In genomic region chr1:181998673-181999072, GRCm38 (mm10) we compare ENCODE assay signal across 26 mouse cellular contexts. TPM values are rescaled to one million over a fixed set of nuclear protein-coding genes. Genes with fewer than 3 reads are reported as not detected.
A peak's percentile ranks its signal among the peaks of the same experiment; 100 is the strongest.
DNase-seq lines count a peak whose midpoint lies in the region; ATAC-seq and TF ChIP-seq lines count a peak whose summit lies in the region.
"Had no signal": no experiment of that assay in that cellular context is flagged by ENCODE, and none has a peak within 500 bp of the region (broad histone marks: within the 10 kb centered on the region; RNA-seq: fewer than 3 reads in every experiment).

No protein-coding gene starts in this region.

- WGBS in forebrain, embryonic 14.5 days: 30% methylated on average over 4 of the region's 4 CpGs
- WGBS in forebrain, embryonic 13.5 days: 34% methylated on average over 4 of the region's 4 CpGs

- H3K27ac ChIP-seq in forebrain, embryonic 14.5 days (ENCODE audit: low read depth, low read length): peak overlapping the region; percentile 29; the same call in 1 of the 2 replicates
- no peak overlapping the region; the same call in 1 of the 2 replicates for H3K27ac ChIP-seq in forebrain, embryonic 13.5 days
- H3K27ac ChIP-seq in left cerebral cortex, adult 2 months: peak overlapping the region; percentile 25; the same call in 1 of the 2 replicates
- H3K27ac ChIP-seq: heart, adult 2 months; heart, embryonic 13.5 days; hindbrain, embryonic 14.5 days; limb, embryonic 15.5 days; liver, embryonic 15.5 days; lung, embryonic 15.5 days had no signal

- DNase-seq in adrenal gland, adult 2 months: peak; percentile 7
- no peak for DNase-seq in adrenal gland, postnatal 10 days
- peak; percentile 28 for DNase-seq in forebrain, embryonic 14.5 days (ENCODE audit: low spot score)
- no peak for DNase-seq in left cerebral cortex, adult 2 months (ENCODE audit: extremely low spot score in 1 of 2, low spot score in 2 of 2)
- no peak for DNase-seq in left cerebral cortex, postnatal 36 days (ENCODE audit: low spot score in 2 of 2)
- no peak for DNase-seq in frontal cortex, postnatal 25 days (ENCODE audit: low spot score in 2 of 2)
- DNase-seq: cerebellum, adult 11-12 months; gastrocnemius, postnatal 25 days; heart, adult 2 months; kidney, adult 9 months; kidney, postnatal 36 days; layer of hippocampus, adult 9-11 months; left cerebral cortex, postnatal 4 days; lung, postnatal 4 days; right cerebral cortex, adult 18-20 months; right cerebral cortex, postnatal 4 days; thymus, adult 18-20 months; thymus, postnatal 36 days had no signal

- no peak for ATAC-seq in forebrain, embryonic 14.5 days
- no peak for ATAC-seq in forebrain, embryonic 13.5 days
- ATAC-seq: activated CD4-positive, CD25-positive, alpha-beta regulatory T cell, adult 4 months; forebrain, embryonic 16.5 days had no signal

- H3K9ac ChIP-seq in forebrain, embryonic 14.5 days (ENCODE audit: low read length): no peak overlapping the region
- H3K9ac ChIP-seq in forebrain, embryonic 13.5 days: no peak overlapping the region
- H3K9ac ChIP-seq: heart, embryonic 13.5 days; hindbrain, embryonic 14.5 days; limb, embryonic 15.5 days; liver, embryonic 15.5 days; lung, embryonic 15.5 days had no signal

- H3K4me3 ChIP-seq in forebrain, embryonic 14.5 days (ENCODE audit: low read depth, low read length): no peak overlapping the region
- H3K4me3 ChIP-seq in forebrain, embryonic 13.5 days: no peak overlapping the region
- no peak overlapping the region for H3K4me3 ChIP-seq in left cerebral cortex, adult 2 months
- H3K4me3 ChIP-seq: heart, adult 2 months; heart, embryonic 13.5 days; limb, embryonic 15.5 days; liver, embryonic 15.5 days; lung, embryonic 15.5 days had no signal

- TF ChIP-seq CTCF in left cerebral cortex, adult 2 months (IDR thresholded peaks at IDR 0.05): no peak

- H3K27me3 ChIP-seq in forebrain, embryonic 14.5 days (replicated peaks; ENCODE audit: control insufficient read depth, insufficient read depth, low read length): no peaks in the 10 kb centered on the region
- H3K27me3 ChIP-seq in forebrain, embryonic 13.5 days: no peaks in the 10 kb centered on the region
- H3K27me3 ChIP-seq: heart, embryonic 13.5 days; limb, embryonic 15.5 days; liver, embryonic 15.5 days; lung, embryonic 15.5 days had no signal

- no peaks in the 10 kb centered on the region for H3K9me3 ChIP-seq in forebrain, embryonic 14.5 days (replicated peaks; ENCODE audit: control insufficient read depth, low read length)
- H3K9me3 ChIP-seq in forebrain, embryonic 13.5 days (replicated peaks): no peaks in the 10 kb centered on the region
- H3K9me3 ChIP-seq: heart, embryonic 13.5 days; limb, embryonic 15.5 days; liver, embryonic 15.5 days; lung, embryonic 15.5 days had no signal

- H3K4me2 ChIP-seq in forebrain, embryonic 14.5 days (ENCODE audit: low read length): no peak overlapping the region
- no peak overlapping the region for H3K4me2 ChIP-seq in forebrain, embryonic 13.5 days
- H3K4me2 ChIP-seq: heart, embryonic 13.5 days; hindbrain, embryonic 14.5 days; limb, embryonic 15.5 days; liver, embryonic 15.5 days; lung, embryonic 15.5 days had no signal

- peaks cover 18% of the 10 kb centered on the region; the same call in 1 of the 2 replicates for H3K4me1 ChIP-seq in forebrain, embryonic 14.5 days (ENCODE audit: control insufficient read depth, insufficient read depth, low read length)
- peaks cover 54% of the 10 kb centered on the region for H3K4me1 ChIP-seq in forebrain, embryonic 13.5 days
- H3K4me1 ChIP-seq: liver, embryonic 15.5 days had no signal

- intact Hi-C loops in left cerebral cortex, adult 2 months (cut with DNase I): no loop called here
- intact Hi-C loops in left cerebral cortex, postnatal 36 days (cut with DNase I): no loop called here

- no peaks in the 10 kb centered on the region for H3K36me3 ChIP-seq in forebrain, embryonic 14.5 days (ENCODE audit: control insufficient read depth, insufficient read depth, low read length)
- no peaks in the 10 kb centered on the region for H3K36me3 ChIP-seq in forebrain, embryonic 13.5 days (ENCODE audit: poor library complexity, severe bottlenecking)
- H3K36me3 ChIP-seq: limb, embryonic 15.5 days; liver, embryonic 15.5 days; lung, embryonic 15.5 days had no signal

RNA-seq across cellular contexts. Expression of gene Enah, which starts 21.1 kb away (rescaled TPM):
- total RNA-seq in adrenal gland, adult 2 months (2021): 10 to 100 TPM; 64.5 to 69.0 TPM
- polyA plus RNA-seq in adrenal gland, adult 2 months (2012; rRNA removed): 17.3 and 21.9 TPM in 2 replicates
- 10 to 100 TPM; 58.9 to 72.2 TPM for total RNA-seq in adrenal gland, postnatal 10 days (2021)
- polyA plus RNA-seq in forebrain, embryonic 14.5 days (2014; fragmentation: Nextera tagmentation; extraction: Ambion mirVana): 19.9 and 24.7 TPM in 2 replicates
- polyA plus RNA-seq in forebrain, embryonic 13.5 days (2015; fragmentation: Nextera tagmentation; extraction: Ambion mirVana): 35.0 and 37.3 TPM in 2 replicates
- 100 to 1,000 TPM; 161 to 168 TPM for total RNA-seq in left cerebral cortex, adult 2 months (2021)
- total RNA-seq in left cerebral cortex, postnatal 36 days (2021): 100 to 1,000 TPM; 128 to 155 TPM

Comparison
In these comparisons a context has a peak if more than half of its experiments do, and no peak if none do; other contexts are left out.
1. DNase-seq: peak in adrenal gland, adult 2 months (single experiment) and forebrain, embryonic 14.5 days (single experiment); none in adrenal gland, postnatal 10 days (single experiment), left cerebral cortex, adult 2 months (0 of 2), left cerebral cortex, postnatal 36 days (0 of 2) and frontal cortex, postnatal 25 days (0 of 2).